Mouse (Mus musculus) ES-Bruce4 (cell line): Measurements from ENCODE around the gene Stk24. TPM values are rescaled to one million over a fixed set of nuclear protein-coding genes. Genes with fewer than 3 reads are reported as not detected.

Source experiments
- H3K27ac ChIP-seq: 2 replicates; pipeline ENCODE4 v1.5.1; 2012; ENCODE audit warnings: low read length, inconsistent platforms; ENCODE audit not compliant: insufficient read depth
- H3K27me3 ChIP-seq: 2 replicates; pipeline ENCODE4 v1.6.1; 2012; ENCODE audit warnings: mild to moderate bottlenecking, low read length, inconsistent platforms; ENCODE audit not compliant: control insufficient read depth, poor library complexity, insufficient read depth, severe bottlenecking
- H3K36me3 ChIP-seq: 2 replicates; pipeline ENCODE4 v1.6.1; 2012; ENCODE audit warnings: inconsistent platforms, mild to moderate bottlenecking, low read length, moderate library complexity; ENCODE audit not compliant: control insufficient read depth, poor library complexity, insufficient read depth, severe bottlenecking
- H3K4me1 ChIP-seq: one replicate; pipeline ENCODE4 v1.8.1; 2011; ENCODE audit warnings: low read length; ENCODE audit not compliant: control insufficient read depth, insufficient read depth
- H3K4me3 ChIP-seq: 2 replicates; pipeline ENCODE4 v1.5.1; 2011; ENCODE audit warnings: low read depth, mild to moderate bottlenecking, low read length
- H3K9ac ChIP-seq: 2 replicates; pipeline ENCODE4 v1.6.1; 2012; ENCODE audit warnings: low read depth, mild to moderate bottlenecking, inconsistent platforms; ENCODE audit not compliant: poor library complexity, severe bottlenecking
- H3K9me3 ChIP-seq: replicated peaks from 2 replicates; pipeline ENCODE4 v1.6.1; 2012; ENCODE audit warnings: mild to moderate bottlenecking, low read length, inconsistent platforms; ENCODE audit not compliant: control insufficient read depth, poor library complexity, insufficient read depth, severe bottlenecking
- CTCF ChIP-seq: IDR thresholded peaks from one replicate; pipeline ENCODE4 v1.8.1; 2011; ENCODE audit warnings: low read depth, low read length
- EP300 ChIP-seq: IDR thresholded peaks from 2 replicates; pipeline ENCODE4 v1.6.1; 2011; ENCODE audit warnings: low read depth, low read length; ENCODE audit not compliant: insufficient read depth
- POLR2A ChIP-seq: IDR thresholded peaks from one replicate; pipeline ENCODE4 v1.8.1; 2011; ENCODE audit warnings: low read length; ENCODE audit not compliant: insufficient read depth
- polyA plus RNA-seq: library from polyadenylated mRNA; stranded (reverse); fragments of >200 nt; gene quantifications from 2 replicates; pipeline ENCODE4 v1.2.4, GENCODE M21; 2011; ENCODE audit warnings: low read depth; ENCODE audit not compliant: missing spikeins, insufficient read depth, insufficient read length

Stk24 gene
- polyA plus RNA-seq, 1 experiment, result 135 TPM

- Histone ChIP-seq H3K36me3 (no peaks in the 10 kb centered on the region), H3K4me1 (peaks cover 3% of the 10 kb centered on the region), H3K4me3 (no peak overlapping the region), H3K27me3 (no peaks in the 10 kb centered on the region), H3K27ac (no peak overlapping the region), H3K9me3 (no peaks in the 10 kb centered on the region; the same call in 1 of the 2 replicates), H3K9ac (no peak overlapping the region)
- no peak for TF ChIP-seq POLR2A
- TF ChIP-seq CTCF, result no peak
- no peak for TF ChIP-seq EP300
These were observed 74.3 kb downstream of the Stk24 start for GRCm38 (mm10) chr14:121305316-121306064.

- Histone ChIP-seq H3K27me3 (no peaks in the 10 kb centered on the region), H3K9ac (no peak overlapping the region), H3K4me3 (no peak overlapping the region), H3K4me1 (peaks cover 3% of the 10 kb centered on the region), H3K36me3 (no peaks in the 10 kb centered on the region), H3K27ac (no peak overlapping the region), H3K9me3 (no peaks in the 10 kb centered on the region)
- TF ChIP-seq POLR2A (no peak), EP300 (no peak), CTCF (no peak)
These were observed 75.3 kb downstream of the Stk24 start for GRCm38 (mm10) chr14:121304523-121304922.

- Histone ChIP-seq H3K27ac (no peak overlapping the region), H3K9ac (no peak overlapping the region), H3K4me1 (no peaks in the 10 kb centered on the region), H3K4me3 (no peak overlapping the region), H3K9me3 (no peaks in the 10 kb centered on the region), H3K27me3 (no peaks in the 10 kb centered on the region), H3K36me3 (peaks cover under 1% of the 10 kb centered on the region)
- no peak for TF ChIP-seq CTCF
These were observed 80.7 kb downstream of the Stk24 start for GRCm38 (mm10) chr14:121299093-121299492.

GRCm38 (mm10) chr14:121298537-121298936 lies 81.3 kb downstream of the Stk24 start:
- TF ChIP-seq EP300, result no peak
- TF ChIP-seq POLR2A, result no peak
- TF ChIP-seq CTCF, result no peak
- no peaks in the 10 kb centered on the region for H3K4me1 ChIP-seq
- H3K27ac ChIP-seq, result no peak overlapping the region
- H3K9ac ChIP-seq, result no peak overlapping the region
- no peak overlapping the region for H3K4me3 ChIP-seq
- no peaks in the 10 kb centered on the region for H3K9me3 ChIP-seq
- peaks cover 5% of the 10 kb centered on the region for H3K36me3 ChIP-seq
- no peaks in the 10 kb centered on the region for H3K27me3 ChIP-seq

GRCm38 (mm10) chr14:121297103-121297502 lies 82.7 kb downstream of the Stk24 start:
- Histone ChIP-seq H3K27me3 (no peaks in the 10 kb centered on the region), H3K9me3 (no peaks in the 10 kb centered on the region), H3K27ac (no peak overlapping the region), H3K4me3 (no peak overlapping the region), H3K4me1 (no peaks in the 10 kb centered on the region), H3K36me3 (peaks cover 6% of the 10 kb centered on the region), H3K9ac (no peak overlapping the region)
- TF ChIP-seq POLR2A, result no peak

GRCm38 (mm10) chr14:121294484-121294883 lies 85.3 kb downstream of the Stk24 start:
- Histone ChIP-seq H3K4me1 (no peaks in the 10 kb centered on the region), H3K4me3 (no peak overlapping the region), H3K9ac (no peak overlapping the region), H3K36me3 (peaks cover 25% of the 10 kb centered on the region), H3K9me3 (peaks cover 16% of the 10 kb centered on the region), H3K27ac (no peak overlapping the region), H3K27me3 (no peaks in the 10 kb centered on the region)
- TF ChIP-seq POLR2A (no peak), CTCF (no peak), EP300 (no peak)
